Mouse (Mus musculus): ENCODE data around the gene Anks1b. TPM values are rescaled to one million over a fixed set of nuclear protein-coding genes. Genes with fewer than 3 reads are reported as not detected.

Gene Anks1b
- polyA plus RNA-seq, 1 experiment from 2014 or later: 0.46 TPM

DNA sequence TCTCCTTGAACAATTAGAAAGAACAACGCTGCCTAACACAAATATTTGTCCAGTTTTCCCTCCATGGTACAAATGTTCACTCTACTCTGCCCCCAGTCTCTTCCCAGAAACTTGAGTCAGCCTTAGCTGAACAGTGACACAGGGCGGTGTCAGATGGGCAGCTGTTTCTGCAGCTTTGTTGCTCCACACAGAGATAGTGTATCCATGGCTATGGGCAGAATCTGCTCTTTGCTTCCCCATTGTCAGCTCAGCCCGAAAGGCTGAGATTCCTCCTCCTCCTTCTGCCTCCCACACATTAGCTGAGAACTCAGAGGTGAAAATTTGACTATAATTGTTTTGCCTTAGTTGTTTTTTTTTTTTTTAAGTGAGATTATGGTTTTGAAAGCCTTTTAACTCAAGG lies 1024.6 kb downstream of the Anks1b start:
- Histone ChIP-seq H3K9me3 (replicated peaks) (no peaks in the 10 kb centered on the region), H3K4me1 (no peaks in the 10 kb centered on the region), H3K27me3 (ENCODE audit: low read depth, poor library complexity, severe bottlenecking) (no peaks in the 10 kb centered on the region), H3K27ac (no peak overlapping the region), H3K4me3 (no peak overlapping the region), H3K36me3 (no peaks in the 10 kb centered on the region)
- DNase-seq (ENCODE audit: low spot score): no peak
- 81% methylated on average over 3 of the region's 3 CpGs for WGBS

DNA sequence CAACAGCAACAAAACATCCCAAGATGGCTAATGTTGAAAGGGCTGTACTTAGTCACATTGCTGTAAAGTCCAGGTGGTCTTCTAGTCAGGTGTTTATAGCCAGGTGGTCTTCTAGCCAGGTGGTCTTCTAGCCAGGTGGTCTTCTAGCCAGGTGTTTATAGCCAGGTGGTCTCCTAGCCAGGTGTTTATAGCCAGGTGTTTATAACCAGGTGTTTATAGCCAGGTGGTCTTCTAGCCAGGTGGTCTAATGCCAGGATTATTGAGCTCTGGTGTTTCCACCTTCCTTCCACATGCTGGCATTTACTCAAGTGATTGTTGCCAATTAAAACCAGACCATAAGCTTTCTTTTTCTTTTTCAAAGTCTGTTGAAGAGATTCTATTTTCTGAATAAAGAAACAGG lies 1030.9 kb downstream of the Anks1b start:
- DNase-seq (ENCODE audit: low spot score): no peak
- H3K4me1 ChIP-seq: no peaks in the 10 kb centered on the region
- no peak overlapping the region for H3K27ac ChIP-seq

DNA sequence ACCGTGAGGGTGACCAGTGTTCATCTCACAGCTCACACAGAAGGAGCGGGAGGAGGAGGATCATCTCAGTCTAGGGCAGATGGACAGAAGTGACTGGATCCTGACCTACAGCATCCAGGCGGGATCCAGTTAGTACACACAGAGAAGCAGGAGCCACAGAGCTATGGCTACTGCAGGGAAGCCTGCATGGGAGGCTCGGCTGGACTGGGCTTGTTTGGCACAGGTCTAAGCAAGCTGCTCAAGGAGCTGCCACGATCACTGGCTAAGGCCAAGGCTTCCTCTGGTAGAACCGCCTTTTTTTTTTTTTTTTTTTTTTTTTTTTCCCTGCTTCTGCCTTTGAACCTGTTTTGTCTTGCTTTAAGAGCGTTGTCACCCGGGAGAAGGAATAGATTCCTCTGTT lies 1034.1 kb downstream of the Anks1b start:
- H3K4me1 ChIP-seq: no peaks in the 10 kb centered on the region
- no peak overlapping the region for H3K4me3 ChIP-seq
- no peaks in the 10 kb centered on the region for H3K9me3 ChIP-seq (replicated peaks)
- H3K36me3 ChIP-seq: no peaks in the 10 kb centered on the region
- 78% methylated on average over 8 of the region's 8 CpGs for WGBS
- no peak for DNase-seq (ENCODE audit: low spot score)
- no peaks in the 10 kb centered on the region; the same call in 1 of the 2 replicates for H3K27me3 ChIP-seq (ENCODE audit: low read depth, poor library complexity, severe bottlenecking)
- no peak overlapping the region for H3K27ac ChIP-seq

More for the DNA sequence above, 1030.9 kb downstream of the Anks1b start:
- Histone ChIP-seq H3K36me3 (no peaks in the 10 kb centered on the region), H3K27me3 (ENCODE audit: low read depth, poor library complexity, severe bottlenecking) (no peaks in the 10 kb centered on the region; the same call in 1 of the 2 replicates), H3K9me3 (replicated peaks) (no peaks in the 10 kb centered on the region), H3K4me3 (no peak overlapping the region)

GRCm38 (mm10) chr10:90923476-90923875 lies 1050.2 kb downstream of the Anks1b start:
- Histone ChIP-seq H3K27ac (no peak overlapping the region), H3K4me1 (no peaks in the 10 kb centered on the region), H3K27me3 (ENCODE audit: low read depth, poor library complexity, severe bottlenecking) (no peaks in the 10 kb centered on the region), H3K9me3 (replicated peaks) (no peaks in the 10 kb centered on the region), H3K4me3 (no peak overlapping the region), H3K36me3 (no peaks in the 10 kb centered on the region)
- 94% methylated on average over 7 of the region's 7 CpGs for WGBS
- DNase-seq (ENCODE audit: low spot score): no peak

DNA sequence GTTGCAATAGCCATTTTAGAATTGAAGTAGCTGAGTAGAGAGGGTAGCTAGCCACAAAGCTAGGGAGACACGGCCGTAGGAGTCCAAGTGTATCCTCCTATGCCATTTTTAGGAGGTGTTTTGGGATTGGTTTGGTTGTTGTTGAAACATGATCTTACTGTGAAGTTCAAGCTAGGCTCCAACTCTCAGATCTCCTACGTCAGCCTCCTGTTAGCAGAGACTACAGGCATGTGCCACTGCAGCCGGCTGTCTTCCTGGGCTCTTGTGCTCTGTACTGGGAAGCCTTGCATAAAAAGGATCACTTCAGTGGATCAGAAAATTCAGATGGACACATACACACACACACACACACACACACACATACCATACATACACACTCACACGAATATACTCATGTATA lies 1059.8 kb downstream of the Anks1b start:
- Histone ChIP-seq H3K36me3 (no peaks in the 10 kb centered on the region), H3K4me1 (0 out of 2 replicates have a peak, but pooled peaks cover 3% of the 10 kb centered on the region), H3K4me3 (no peak overlapping the region), H3K27me3 (ENCODE audit: low read depth, poor library complexity, severe bottlenecking) (no peaks in the 10 kb centered on the region), H3K27ac (no peak overlapping the region), H3K9me3 (replicated peaks) (no peaks in the 10 kb centered on the region)
- WGBS: 71% methylated on average over 5 of the region's 5 CpGs
- no peak for DNase-seq (ENCODE audit: low spot score)

- Histone ChIP-seq H3K36me3 (no peaks in the 10 kb centered on the region), H3K27me3 (ENCODE audit: low read depth, poor library complexity, severe bottlenecking) (no peaks in the 10 kb centered on the region), H3K4me1 (0 out of 2 replicates have a peak, but pooled peaks cover 3% of the 10 kb centered on the region), H3K4me3 (no peak overlapping the region), H3K9me3 (replicated peaks) (no peaks in the 10 kb centered on the region), H3K27ac (no peak overlapping the region)
- 61% methylated on average over 13 of the region's 13 CpGs for WGBS
- no peak for DNase-seq (ENCODE audit: low spot score)
Measured at GRCm38 (mm10) chr10:90934678-90935077, 1061.4 kb downstream of the Anks1b start.

- no peaks in the 10 kb centered on the region for H3K36me3 ChIP-seq
- no peak overlapping the region for H3K27ac ChIP-seq
- H3K4me1 ChIP-seq: 0 out of 2 replicates have a peak, but pooled peaks cover 3% of the 10 kb centered on the region
- no peak for DNase-seq (ENCODE audit: low spot score)
- H3K4me3 ChIP-seq: no peak overlapping the region
- WGBS: 93% methylated on average over 5 of the region's 5 CpGs
- H3K27me3 ChIP-seq (ENCODE audit: low read depth, poor library complexity, severe bottlenecking): no peaks in the 10 kb centered on the region
- H3K9me3 ChIP-seq (replicated peaks): no peaks in the 10 kb centered on the region
Measured at GRCm38 (mm10) chr10:90937721-90938460, 1064.6 kb downstream of the Anks1b start.

DNA sequence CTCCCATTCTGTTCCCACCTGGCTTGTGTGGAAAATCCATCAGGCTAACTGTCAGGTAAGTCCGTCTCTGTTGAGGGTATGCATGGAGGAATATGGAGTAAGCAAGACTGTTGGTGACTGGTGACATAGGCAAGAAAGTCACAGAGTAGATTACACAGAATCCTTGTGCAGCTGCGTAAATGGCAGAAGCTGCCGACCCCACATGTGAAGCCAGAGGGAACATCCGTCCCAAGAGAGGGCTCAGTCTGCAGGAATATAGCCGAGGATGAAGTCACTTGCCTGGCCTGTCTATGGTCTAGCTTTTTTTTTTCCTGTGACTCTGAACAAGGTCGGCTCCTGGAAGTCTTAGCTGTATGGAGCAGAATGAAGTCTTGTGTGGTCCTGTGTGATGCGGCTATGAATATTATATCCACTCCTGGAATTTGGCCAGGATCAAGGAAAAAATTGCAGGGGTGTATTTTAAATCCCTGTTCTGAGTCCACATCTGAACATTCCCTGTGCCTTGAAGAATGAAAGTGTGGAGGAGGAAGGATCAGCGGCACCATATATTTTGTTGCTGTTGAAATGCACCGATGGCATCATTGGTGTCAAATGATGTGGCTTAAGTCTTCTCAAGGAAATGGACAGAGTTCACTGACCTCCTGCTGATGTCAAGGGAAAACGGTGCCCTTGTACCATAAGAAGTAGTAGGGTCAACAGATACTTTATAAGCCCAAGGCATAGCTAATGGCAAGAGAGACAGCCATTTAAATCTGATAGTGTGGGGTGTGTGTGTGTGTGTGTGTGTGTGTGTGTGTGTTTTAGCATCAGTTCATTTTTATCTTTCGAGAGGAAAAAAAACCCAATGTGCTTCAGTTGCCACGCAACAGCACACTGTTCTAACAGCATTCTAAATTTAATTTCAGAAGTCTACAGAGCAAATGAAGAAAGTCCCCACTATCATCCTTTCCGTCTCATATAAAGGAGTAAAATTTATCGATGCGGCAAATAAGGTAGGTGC lies 1067.5 kb downstream of the Anks1b start:
- H3K36me3 ChIP-seq: no peaks in the 10 kb centered on the region
- 86% methylated on average over 15 of the region's 15 CpGs for WGBS

DNA sequence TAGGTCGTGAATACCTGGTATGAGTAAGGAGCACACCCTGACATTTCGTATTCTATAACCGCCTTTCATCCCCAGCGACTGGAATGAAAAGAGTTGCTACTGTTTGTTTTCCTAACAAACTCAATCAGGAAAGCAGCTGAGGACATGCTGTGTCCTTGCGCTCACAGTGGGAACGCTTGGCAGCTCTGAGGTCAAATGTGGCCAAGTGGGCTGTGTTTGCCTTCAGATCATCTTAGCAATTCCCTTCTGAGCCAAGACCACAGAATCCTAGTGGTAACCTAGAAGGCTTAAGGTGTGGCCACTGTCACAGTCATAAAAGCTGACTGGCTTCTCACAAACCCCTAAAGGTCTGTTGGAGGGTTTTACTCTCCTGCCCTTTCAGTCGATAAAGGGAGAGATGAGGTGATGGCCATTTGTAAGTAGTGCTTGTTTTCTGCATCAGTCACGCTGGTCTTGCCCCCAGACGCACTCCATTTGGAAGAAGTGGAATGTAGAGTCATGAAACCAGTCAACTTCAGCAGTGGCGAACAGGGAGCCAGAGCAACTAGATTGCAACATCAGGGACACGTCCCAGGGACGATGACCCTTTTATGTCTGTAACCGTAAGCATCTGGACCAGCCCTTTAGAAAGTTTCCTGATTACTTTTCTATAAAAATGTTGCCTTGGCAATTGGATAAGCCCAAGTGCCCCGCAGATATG lies 1068.8 kb downstream of the Anks1b start:
- 90% methylated on average over 14 of the region's 14 CpGs for WGBS
- H3K27me3 ChIP-seq (ENCODE audit: low read depth, poor library complexity, severe bottlenecking): no peaks in the 10 kb centered on the region
- DNase-seq (ENCODE audit: low spot score): no peak
- H3K4me1 ChIP-seq: no peaks in the 10 kb centered on the region
- H3K4me3 ChIP-seq: no peak overlapping the region
- no peak overlapping the region for H3K27ac ChIP-seq
- no peaks in the 10 kb centered on the region for H3K9me3 ChIP-seq (replicated peaks)
- no peaks in the 10 kb centered on the region for H3K36me3 ChIP-seq

More for the DNA sequence above, 1067.5 kb downstream of the Anks1b start:
- Histone ChIP-seq H3K4me3 (no peak overlapping the region), H3K9me3 (replicated peaks) (no peaks in the 10 kb centered on the region), H3K27me3 (ENCODE audit: low read depth, poor library complexity, severe bottlenecking) (no peaks in the 10 kb centered on the region), H3K27ac (no peak overlapping the region), H3K4me1 (no peaks in the 10 kb centered on the region)
- no peak for DNase-seq (ENCODE audit: low spot score)

GRCm38 (mm10) chr10:90947043-90947442 lies 1073.7 kb downstream of the Anks1b start:
- no peak for DNase-seq (ENCODE audit: low spot score)
- Histone ChIP-seq H3K9me3 (replicated peaks) (no peaks in the 10 kb centered on the region), H3K4me3 (no peak overlapping the region), H3K27me3 (ENCODE audit: low read depth, poor library complexity, severe bottlenecking) (no peaks in the 10 kb centered on the region), H3K36me3 (no peaks in the 10 kb centered on the region), H3K27ac (no peak overlapping the region), H3K4me1 (0 out of 2 replicates have a peak, but pooled peaks cover 7% of the 10 kb centered on the region)
- 94% methylated on average over 6 of the region's 6 CpGs for WGBS

GRCm38 (mm10) chr10:90947608-90948373 lies 1074.5 kb downstream of the Anks1b start:
- no peak overlapping the region for H3K27ac ChIP-seq
- H3K36me3 ChIP-seq: no peaks in the 10 kb centered on the region
- no peaks in the 10 kb centered on the region for H3K27me3 ChIP-seq (ENCODE audit: low read depth, poor library complexity, severe bottlenecking)
- no peaks in the 10 kb centered on the region for H3K9me3 ChIP-seq (replicated peaks)
- H3K4me3 ChIP-seq: no peak overlapping the region
- H3K4me1 ChIP-seq: 0 out of 2 replicates have a peak, but pooled peaks cover 7% of the 10 kb centered on the region
- 94% methylated on average over 18 of the region's 18 CpGs for WGBS
- no peak for DNase-seq (ENCODE audit: low spot score)

Data from limb, embryonic 10.5 days (tissue).